Mouse (Mus musculus) G1E (cell line): Measurements from ENCODE around the gene Gm21985. TPM values are rescaled to one million over a fixed set of nuclear protein-coding genes. Genes with fewer than 3 reads are reported as not detected.
A peak's percentile ranks its signal among the peaks of the same experiment; 100 is the strongest.
"Not testable (repeated sequence)": the region's sequence is repeated elsewhere in the genome, so short reads cannot be mapped to it uniquely, and the experiment has no call there.

Experiments
- ATAC-seq: 2 replicates; pipeline ENCODE4 v1.8.0; 2016; ENCODE audit warnings: mild to moderate bottlenecking; ENCODE audit not compliant: insufficient number of reproducible peaks, poor library complexity, low FRiP score, severe bottlenecking; ENCODE audit errors: extremely low read depth
- DNase-seq: peaks from one replicate; pipeline ENCODE4 v3.0.0; 2012; ENCODE audit warnings: low spot score
- H3K27me3 ChIP-seq: 2 replicates; pipeline ENCODE4 v1.6.1; 2012; ENCODE audit warnings: mild to moderate bottlenecking, low read length, inconsistent platforms; ENCODE audit not compliant: insufficient read depth
- H3K36me3 ChIP-seq: replicated peaks from 2 replicates; pipeline ENCODE3; 2012; ENCODE audit warnings: mild to moderate bottlenecking, inconsistent platforms
- H3K4me1 ChIP-seq: 2 replicates; pipeline ENCODE4 v1.6.1; 2012; ENCODE audit warnings: low read depth, low read length, inconsistent platforms, mixed read lengths; ENCODE audit not compliant: insufficient read depth
- H3K4me3 ChIP-seq: 2 replicates; pipeline ENCODE4 v1.5.1; 2012; ENCODE audit warnings: low read depth, mild to moderate bottlenecking, inconsistent platforms, low read length, moderate library complexity, mixed read lengths
- H3K9me3 ChIP-seq: replicated peaks from 2 replicates; pipeline ENCODE4 v1.6.1; 2012; ENCODE audit warnings: inconsistent platforms
- CTCF ChIP-seq: IDR thresholded peaks from 2 replicates; pipeline ENCODE4 v1.5.1; 2012; ENCODE audit warnings: low read depth, low read length, inconsistent platforms, mixed read lengths
- GATA1 ChIP-seq: IDR thresholded peaks from 2 replicates; pipeline ENCODE4 v1.6.1; 2012; ENCODE audit warnings: borderline replicate concordance, low read length, inconsistent platforms, mixed read lengths
- GATA2 ChIP-seq: IDR thresholded peaks from 2 replicates; pipeline ENCODE4 v1.6.1; 2012; ENCODE audit warnings: low read depth, low read length, inconsistent platforms, borderline replicate concordance
- POLR2AphosphoS5 ChIP-seq: IDR thresholded peaks from 2 replicates; pipeline ENCODE4 v1.6.1; 2012; ENCODE audit warnings: low read depth, low read length, inconsistent platforms; ENCODE audit not compliant: insufficient replicate concordance
- TAL1 ChIP-seq: conservative IDR thresholded peaks from 2 replicates; pipeline ENCODE4 v1.6.1; 2012; ENCODE audit warnings: low read depth, low read length, inconsistent platforms, mixed read lengths
- polyA plus RNA-seq: library from polyadenylated mRNA; stranded (reverse); fragments of >175 nt; gene quantifications from 2 replicates; pipeline ENCODE4 v1.2.3, GENCODE M21; 2012
- total RNA-seq, 2 experiments: library from RNA; stranded (forward) in 1 of 2; stranded (reverse) in 1 of 2; fragments of 200-1000 nt in 1 of 2; fragments of >200 nt in 1 of 2; fragmentation: Nextera tagmentation in 1 of 2; gene quantifications; 2 replicates each; pipeline ENCODE4 v1.2.3; 2014 to 2017

Gene Gm21985
- total and polyA plus RNA-seq, 3 experiments, result 0.16 TPM; not detected in 2

GRCm38 (mm10) chr2:112448510-112449059 lies 182.5 kb downstream of the Gm21985 start:
- Histone ChIP-seq H3K4me3 (no peak overlapping the region), H3K27me3 (no peaks in the 10 kb centered on the region), H3K36me3 (no peaks in the 10 kb centered on the region), H3K9me3 (no peaks in the 10 kb centered on the region), H3K4me1 (peaks cover 19% of the 10 kb centered on the region)
- TF ChIP-seq CTCF (no peak), GATA1 (no peak), GATA2 (no peak), POLR2AphosphoS5 (no peak)
- ATAC-seq (no peak), DNase-seq (no peak)

GRCm38 (mm10) chr2:112449597-112450296 lies 183.6 kb downstream of the Gm21985 start:
- DNase-seq (peak; percentile 6), ATAC-seq (0 out of 2 replicates have a peak, but pooled peaks have one; percentile 50)
- peaks cover 23% of the 10 kb centered on the region for H3K4me1 ChIP-seq
- no peak for TF ChIP-seq GATA2
- TF ChIP-seq CTCF, result no peak
- TF ChIP-seq POLR2AphosphoS5, result no peak
- TF ChIP-seq GATA1, result no peak
- no peak for TF ChIP-seq TAL1
- H3K9me3 ChIP-seq, result no peaks in the 10 kb centered on the region
- H3K36me3 ChIP-seq, result no peaks in the 10 kb centered on the region
- H3K4me3 ChIP-seq, result no peak overlapping the region
- no peaks in the 10 kb centered on the region for H3K27me3 ChIP-seq

- H3K4me3 ChIP-seq, ATAC-seq, DNase-seq: not testable (repeated sequence)
These were observed 186.4 kb downstream of the Gm21985 start for GRCm38 (mm10) chr2:112452513-112452912.

GRCm38 (mm10) chr2:112454125-112454861 lies 188.2 kb downstream of the Gm21985 start:
- H3K4me1 ChIP-seq, result peaks cover 33% of the 10 kb centered on the region
- H3K27me3 ChIP-seq, result no peaks in the 10 kb centered on the region
- DNase-seq (no peak), ATAC-seq (peak; percentile 11; the same call in 1 of the 2 replicates)
- no peaks in the 10 kb centered on the region for H3K9me3 ChIP-seq
- H3K4me3 ChIP-seq, result peak overlapping the region; percentile 86
- no peak for TF ChIP-seq CTCF
- TF ChIP-seq POLR2AphosphoS5, result no peak
- TF ChIP-seq GATA1, result no peak
- TF ChIP-seq TAL1, result no peak
- TF ChIP-seq GATA2, result no peak
- peaks cover 11% of the 10 kb centered on the region for H3K36me3 ChIP-seq

More at GRCm38 (mm10) chr2:112452513-112452912, 186.4 kb downstream of the Gm21985 start:
- H3K27me3 ChIP-seq, H3K9me3 ChIP-seq, H3K36me3 ChIP-seq: not testable (repeated sequence)
- peaks cover 29% of the 10 kb centered on the region for H3K4me1 ChIP-seq

- peak; percentile 81 for DNase-seq
These were observed 188.9 kb downstream of the Gm21985 start, which contains the start of gene Emc7 for GRCm38 (mm10) chr2:112454862-112455564. Emc7 (plus strand) TSS chr2:112454997.

More at GRCm38 (mm10) chr2:112454862-112455564, 188.9 kb downstream of the Gm21985 start, which contains the start of gene Emc7:
- no peaks in the 10 kb centered on the region for H3K27me3 ChIP-seq
- H3K4me3 ChIP-seq, result peak within 1 kb of the TSS; percentile 86
- TF ChIP-seq POLR2AphosphoS5 (no peak), GATA2 (no peak), GATA1 (no peak)
- ATAC-seq, result peak; percentile 91
- H3K36me3 ChIP-seq, result peaks cover 15% of the 10 kb centered on the region
- no peaks in the 10 kb centered on the region for H3K9me3 ChIP-seq
- peaks cover 28% of the 10 kb centered on the region for H3K4me1 ChIP-seq

Other genes with a start within 250 kb of the Gm21985 start
- not detected in 2 replicates for gene Olfr1311, start 241.9 kb upstream of the Gm21985 start, total RNA-seq (2014; fragmentation: Nextera tagmentation)
- gene Olfr1311, start 241.9 kb upstream of the Gm21985 start, total RNA-seq (2017), result 0.12 and 0.16 TPM in 2 replicates
- not detected in 2 replicates for gene Olfr1311, start 241.9 kb upstream of the Gm21985 start, polyA plus RNA-seq
- gene Olfr1312, start 216.1 kb upstream of the Gm21985 start, total RNA-seq (2014; fragmentation: Nextera tagmentation), result not detected in 2 replicates
- 0.11 and 0.23 TPM in 2 replicates for gene Olfr1312, start 216.1 kb upstream of the Gm21985 start, total RNA-seq (2017)
- not detected in 2 replicates for gene Olfr1312, start 216.1 kb upstream of the Gm21985 start, polyA plus RNA-seq
- not detected in 2 replicates for gene Olfr1313, start 188.5 kb upstream of the Gm21985 start, total RNA-seq (2014; fragmentation: Nextera tagmentation)
- gene Olfr1313, start 188.5 kb upstream of the Gm21985 start, total RNA-seq (2017), result 0.11 and 0.12 TPM in 2 replicates
- gene Olfr1313, start 188.5 kb upstream of the Gm21985 start, polyA plus RNA-seq, result not detected in 2 replicates
- not detected in 2 replicates for gene Olfr1314, start 169.5 kb upstream of the Gm21985 start, total RNA-seq (2014; fragmentation: Nextera tagmentation)
- 0.16 and 0.17 TPM in 2 replicates for gene Olfr1314, start 169.5 kb upstream of the Gm21985 start, total RNA-seq (2017)
- gene Olfr1314, start 169.5 kb upstream of the Gm21985 start, polyA plus RNA-seq, result not detected in 2 replicates
- gene Olfr1315-ps1, start 150.9 kb upstream of the Gm21985 start, total RNA-seq (2014; fragmentation: Nextera tagmentation), result not detected in 2 replicates
- gene Olfr1315-ps1, start 150.9 kb upstream of the Gm21985 start, total RNA-seq (2017), result not detected in 2 replicates
- not detected in 2 replicates for gene Olfr1315-ps1, start 150.9 kb upstream of the Gm21985 start, polyA plus RNA-seq
- not detected in 2 replicates for gene Olfr1316, start 131.3 kb upstream of the Gm21985 start, total RNA-seq (2014; fragmentation: Nextera tagmentation)
- gene Olfr1316, start 131.3 kb upstream of the Gm21985 start, total RNA-seq (2017), result 0.06 and 0.11 TPM in 2 replicates
- gene Olfr1316, start 131.3 kb upstream of the Gm21985 start, polyA plus RNA-seq, result not detected in 2 replicates
- gene Olfr1317, start 126.0 kb upstream of the Gm21985 start, total RNA-seq (2014; fragmentation: Nextera tagmentation), result not detected in 2 replicates
- 0.12 TPM in 1 of 2 replicates, not detected in the other for gene Olfr1317, start 126.0 kb upstream of the Gm21985 start, total RNA-seq (2017)
- gene Olfr1317, start 126.0 kb upstream of the Gm21985 start, polyA plus RNA-seq, result not detected in 2 replicates
- not detected in 2 replicates for gene Olfr1318, start 112.1 kb upstream of the Gm21985 start, total RNA-seq (2014; fragmentation: Nextera tagmentation)
- gene Olfr1318, start 112.1 kb upstream of the Gm21985 start, total RNA-seq (2017), result 0.12 and 0.16 TPM in 2 replicates
- gene Olfr1318, start 112.1 kb upstream of the Gm21985 start, polyA plus RNA-seq, result not detected in 2 replicates
- 20.2 and 24.4 TPM in 2 replicates for gene Lpcat4, start 26.8 kb upstream of the Gm21985 start, total RNA-seq (2014; fragmentation: Nextera tagmentation)
- 2.4 and 3.0 TPM in 2 replicates for gene Lpcat4, start 26.8 kb upstream of the Gm21985 start, total RNA-seq (2017)
- 52.9 and 54.2 TPM in 2 replicates for gene Lpcat4, start 26.8 kb upstream of the Gm21985 start, polyA plus RNA-seq
- not detected in 2 replicates for gene Nutm1, start 7.0 kb upstream of the Gm21985 start, total RNA-seq (2014; fragmentation: Nextera tagmentation)
- gene Nutm1, start 7.0 kb upstream of the Gm21985 start, total RNA-seq (2017), result 0.11 and 0.17 TPM in 2 replicates
- gene Nutm1, start 7.0 kb upstream of the Gm21985 start, polyA plus RNA-seq, result 0.04 TPM in 1 of 2 replicates, not detected in the other
- 53.1 and 66.1 TPM in 2 replicates for gene Nop10, start 4.4 kb upstream of the Gm21985 start, total RNA-seq (2014; fragmentation: Nextera tagmentation)
- 240 and 329 TPM in 2 replicates for gene Nop10, start 4.4 kb upstream of the Gm21985 start, total RNA-seq (2017)
- 34.4 and 34.5 TPM in 2 replicates for gene Nop10, start 4.4 kb upstream of the Gm21985 start, polyA plus RNA-seq
- gene Slc12a6, start 489 bp upstream of the Gm21985 start, total RNA-seq (2014; fragmentation: Nextera tagmentation), result 55.2 and 55.9 TPM in 2 replicates
- 46.6 and 50.5 TPM in 2 replicates for gene Slc12a6, start 489 bp upstream of the Gm21985 start, total RNA-seq (2017)
- gene Slc12a6, start 489 bp upstream of the Gm21985 start, polyA plus RNA-seq, result 3.3 and 4.2 TPM in 2 replicates
- 111 and 115 TPM in 2 replicates for gene Emc4, start 101.7 kb downstream of the Gm21985 start, total RNA-seq (2014; fragmentation: Nextera tagmentation)
- gene Emc4, start 101.7 kb downstream of the Gm21985 start, total RNA-seq (2017), result 53.7 and 59.8 TPM in 2 replicates
- 30.9 and 34.5 TPM in 2 replicates for gene Emc4, start 101.7 kb downstream of the Gm21985 start, polyA plus RNA-seq
- gene Katnbl1, start 112.9 kb downstream of the Gm21985 start, total RNA-seq (2014; fragmentation: Nextera tagmentation), result 34.2 and 44.3 TPM in 2 replicates
- 28.2 and 28.4 TPM in 2 replicates for gene Katnbl1, start 112.9 kb downstream of the Gm21985 start, total RNA-seq (2017)
- gene Katnbl1, start 112.9 kb downstream of the Gm21985 start, polyA plus RNA-seq, result 4.5 and 6.8 TPM in 2 replicates
- 14.4 and 15.0 TPM in 2 replicates for gene Emc7, start 188.7 kb downstream of the Gm21985 start, total RNA-seq (2014; fragmentation: Nextera tagmentation)
- 9.7 and 11.9 TPM in 2 replicates for gene Emc7, start 188.7 kb downstream of the Gm21985 start, total RNA-seq (2017)
- 1.1 and 1.8 TPM in 2 replicates for gene Emc7, start 188.7 kb downstream of the Gm21985 start, polyA plus RNA-seq
- not detected in 2 replicates for gene Chrm5, start 214.5 kb downstream of the Gm21985 start, total RNA-seq (2014; fragmentation: Nextera tagmentation)
- not detected in 2 replicates for gene Chrm5, start 214.5 kb downstream of the Gm21985 start, total RNA-seq (2017)
- not detected in 2 replicates for gene Chrm5, start 214.5 kb downstream of the Gm21985 start, polyA plus RNA-seq
- 9.8 and 11.4 TPM in 2 replicates for gene Aven, start 226.7 kb downstream of the Gm21985 start, total RNA-seq (2014; fragmentation: Nextera tagmentation)
- 25.5 and 29.7 TPM in 2 replicates for gene Aven, start 226.7 kb downstream of the Gm21985 start, total RNA-seq (2017)
- gene Aven, start 226.7 kb downstream of the Gm21985 start, polyA plus RNA-seq, result 6.9 and 10.2 TPM in 2 replicates